In the genomic region with DNA sequence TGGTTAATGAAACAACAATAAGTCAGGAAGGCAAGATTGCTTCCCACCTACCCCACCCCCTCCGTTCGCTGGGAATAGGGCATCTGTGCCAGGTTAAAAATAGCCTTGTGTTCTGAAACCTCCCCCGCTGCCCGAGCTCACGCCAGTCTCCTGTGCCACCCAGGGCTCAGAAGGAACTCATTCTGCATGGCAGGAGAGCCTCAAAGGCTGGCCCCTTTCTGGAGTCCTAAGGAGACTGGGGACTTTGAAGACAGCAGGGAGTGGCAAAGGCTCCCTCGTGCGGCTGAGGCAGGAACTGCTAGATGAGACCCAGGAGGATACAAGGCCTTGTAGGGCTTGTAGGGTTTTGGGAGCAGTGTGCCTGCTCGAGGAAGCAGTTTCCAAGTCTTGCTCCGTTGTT, we compare ENCODE assay signal across 7 mouse cellular contexts. TPM values are rescaled to one million over a fixed set of nuclear protein-coding genes. Genes with fewer than 3 reads are reported as not detected.
DNase-seq lines count a peak whose midpoint lies in the region; ATAC-seq and TF ChIP-seq lines count a peak whose summit lies in the region.

No protein-coding gene starts in this region.

- ATAC-seq in intestine, embryonic 16.5 days, result peak; percentile 46
- no peak for ATAC-seq in midbrain, embryonic 12.5 days (ENCODE audit: low FRiP score, low read depth)

- 0 out of 2 replicates have a peak, but pooled peaks cover 3% of the 10 kb centered on the region for H3K27me3 ChIP-seq in intestine, embryonic 16.5 days (replicated peaks; ENCODE audit: control insufficient read depth, insufficient read depth, low read length)
- H3K27me3 ChIP-seq in midbrain, embryonic 12.5 days, result peaks cover 19% of the 10 kb centered on the region; the same call in 1 of the 2 replicates
- H3K27me3 ChIP-seq in small intestine, adult 2 months (ENCODE audit: control insufficient read depth, insufficient read depth, low read length), result no peaks in the 10 kb centered on the region

- no peak overlapping the region for H3K4me3 ChIP-seq in intestine, embryonic 16.5 days (ENCODE audit: low read length)
- peak overlapping the region; percentile 9 for H3K4me3 ChIP-seq in midbrain, embryonic 12.5 days
- H3K4me3 ChIP-seq in small intestine, adult 2 months (ENCODE audit: low read depth, low read length), result no peak overlapping the region

- H3K36me3 ChIP-seq in intestine, embryonic 16.5 days (ENCODE audit: control insufficient read depth, insufficient read depth, low read length), result no peaks in the 10 kb centered on the region
- no peaks in the 10 kb centered on the region for H3K36me3 ChIP-seq in midbrain, embryonic 12.5 days
- no peaks in the 10 kb centered on the region for H3K36me3 ChIP-seq in small intestine, adult 2 months (ENCODE audit: control insufficient read depth, insufficient read depth, low read length)

- no peak overlapping the region for H3K27ac ChIP-seq in intestine, embryonic 16.5 days (ENCODE audit: low read length)
- peak overlapping the region; percentile 12; the same call in 1 of the 2 replicates for H3K27ac ChIP-seq in midbrain, embryonic 12.5 days (replicated peaks)
- H3K27ac ChIP-seq in small intestine, adult 2 months (ENCODE audit: insufficient read depth, low read depth, low read length), result no peak overlapping the region

- DNase-seq in adrenal gland, adult (ENCODE audit: inconsistent age in 2 of 2, low spot score in 1 of 2), result peak; percentile 76 to 93
- DNase-seq in embryo, embryonic 10 days (ENCODE audit: low spot score), result peak; percentile 91
- peak; percentile 67 for DNase-seq in gastrocnemius, postnatal 14 days
- peak; percentile 77 to 83 for DNase-seq in left cerebral cortex, postnatal 36 days (ENCODE audit: low spot score in 2 of 2)

- intact Hi-C loops in gastrocnemius, postnatal 14 days (cut with DNase I; ENCODE audit: low total_unique reads), result loop anchor here (5.0 to 10.0 kb wide), 2 partner anchors 65 to 103 kb away; no protein-coding TSS in a partner anchor
- intact Hi-C loops in left cerebral cortex, postnatal 36 days (cut with DNase I), result loop anchor here (2.0 to 10.0 kb wide), 4 partner anchors 73 to 191 kb away; no protein-coding TSS in a partner anchor

- peak; percentile 91; the same call in 1 of the 2 replicates for TF ChIP-seq CTCF in small intestine, adult 2 months (IDR thresholded peaks at IDR 0.05; ENCODE audit: extremely low read depth, insufficient read length, insufficient replicate concordance, low read depth, low read length)

- 0 out of 2 replicates have a peak, but pooled peaks have one; percentile 24 for TF ChIP-seq POLR2A in small intestine, adult 2 months (IDR thresholded peaks at IDR 0.05; ENCODE audit: low read depth, low read length)

- H3K4me1 ChIP-seq in intestine, embryonic 16.5 days (ENCODE audit: control insufficient read depth, insufficient read depth, low read length), result peaks cover 8% of the 10 kb centered on the region; the same call in 1 of the 2 replicates
- H3K4me1 ChIP-seq in midbrain, embryonic 12.5 days, result peaks cover 37% of the 10 kb centered on the region
- H3K4me1 ChIP-seq in small intestine, adult 2 months (ENCODE audit: control insufficient read depth, insufficient read depth, insufficient read length, low read length), result no peaks in the 10 kb centered on the region

- H3K4me2 ChIP-seq in intestine, embryonic 16.5 days (ENCODE audit: low read depth, low read length), result peak overlapping the region; percentile 19; the same call in 1 of the 2 replicates
- peak overlapping the region; percentile 32 for H3K4me2 ChIP-seq in midbrain, embryonic 12.5 days (replicated peaks)

- no peak overlapping the region for H3K9ac ChIP-seq in intestine, embryonic 16.5 days (ENCODE audit: low read depth, low read length)
- H3K9ac ChIP-seq in midbrain, embryonic 12.5 days (replicated peaks), result no peak overlapping the region

- WGBS in intestine, embryonic 16.5 days, result 5% methylated on average over 9 of the region's 9 CpGs
- 9% methylated on average over 9 of the region's 9 CpGs for WGBS in midbrain, embryonic 12.5 days
- 4% methylated on average over 9 of the region's 9 CpGs for WGBS in small intestine, adult 2 months

- no peaks in the 10 kb centered on the region for H3K9me3 ChIP-seq in intestine, embryonic 16.5 days (ENCODE audit: control insufficient read depth, low read length)
- H3K9me3 ChIP-seq in midbrain, embryonic 12.5 days, result no peaks in the 10 kb centered on the region

RNA-seq across cellular contexts. Expression of a gene that starts 24.8 kb away (rescaled TPM):
- not detected for total RNA-seq in gastrocnemius, postnatal 14 days (2021)
- polyA plus RNA-seq in intestine, embryonic 16.5 days (2015; fragmentation: Nextera tagmentation; extraction: Ambion mirVana), result 0.18 TPM in 1 of 2 replicates, not detected in the other
- 1 to 10 TPM; 2.1 to 4.0 TPM for total RNA-seq in left cerebral cortex, postnatal 36 days (2021)
- not detected in 2 replicates for polyA plus RNA-seq in midbrain, embryonic 12.5 days (2016; fragmentation: Nextera tagmentation; extraction: Ambion mirVana)
- not detected in 2 replicates for polyA plus RNA-seq in small intestine, adult 2 months (2012; rRNA removed)

RNA-seq across cellular contexts. Expression of a gene that starts 25.4 kb away (rescaled TPM):
- total RNA-seq in gastrocnemius, postnatal 14 days (2021), result 10 to 100 TPM; 15.4 to 18.2 TPM
- polyA plus RNA-seq in intestine, embryonic 16.5 days (2015; fragmentation: Nextera tagmentation; extraction: Ambion mirVana), result 29.5 and 35.1 TPM in 2 replicates
- 100 to 1,000 TPM; 439 to 452 TPM for total RNA-seq in left cerebral cortex, postnatal 36 days (2021)
- polyA plus RNA-seq in midbrain, embryonic 12.5 days (2016; fragmentation: Nextera tagmentation; extraction: Ambion mirVana), result 70.1 and 73.3 TPM in 2 replicates
- polyA plus RNA-seq in small intestine, adult 2 months (2012; rRNA removed), result 74.2 and 161 TPM in 2 replicates

RNA-seq across cellular contexts. Expression of a gene that starts 32.1 kb away (rescaled TPM):
- 1 to 10 TPM; 1.4 TPM for total RNA-seq in gastrocnemius, postnatal 14 days (2021)
- polyA plus RNA-seq in intestine, embryonic 16.5 days (2015; fragmentation: Nextera tagmentation; extraction: Ambion mirVana), result 0.66 and 0.94 TPM in 2 replicates
- total RNA-seq in left cerebral cortex, postnatal 36 days (2021), result under 1 TPM; 0.49 to 0.50 TPM
- not detected in 2 replicates for polyA plus RNA-seq in midbrain, embryonic 12.5 days (2016; fragmentation: Nextera tagmentation; extraction: Ambion mirVana)
- 0.29 and 0.47 TPM in 2 replicates for polyA plus RNA-seq in small intestine, adult 2 months (2012; rRNA removed)
